Mouse (Mus musculus) lung, adult 2 months (tissue): ENCODE data around the gene Nuak2.

ENCODE experiments used
- CTCF ChIP-seq: fragments of 200-500 bp; IDR thresholded peaks from 2 replicates; pipeline ENCODE4 v1.5.1; 2011; ENCODE audit warnings: mild to moderate bottlenecking, low read length, control low read depth; ENCODE audit not compliant: insufficient read depth
- POLR2A ChIP-seq: fragments of 200-500 bp; IDR thresholded peaks from 2 replicates; pipeline ENCODE4 v1.6.1; 2011; ENCODE audit warnings: low read depth, mild to moderate bottlenecking, control low read depth, low read length, borderline replicate concordance; ENCODE audit errors: extremely low read depth

DNA sequence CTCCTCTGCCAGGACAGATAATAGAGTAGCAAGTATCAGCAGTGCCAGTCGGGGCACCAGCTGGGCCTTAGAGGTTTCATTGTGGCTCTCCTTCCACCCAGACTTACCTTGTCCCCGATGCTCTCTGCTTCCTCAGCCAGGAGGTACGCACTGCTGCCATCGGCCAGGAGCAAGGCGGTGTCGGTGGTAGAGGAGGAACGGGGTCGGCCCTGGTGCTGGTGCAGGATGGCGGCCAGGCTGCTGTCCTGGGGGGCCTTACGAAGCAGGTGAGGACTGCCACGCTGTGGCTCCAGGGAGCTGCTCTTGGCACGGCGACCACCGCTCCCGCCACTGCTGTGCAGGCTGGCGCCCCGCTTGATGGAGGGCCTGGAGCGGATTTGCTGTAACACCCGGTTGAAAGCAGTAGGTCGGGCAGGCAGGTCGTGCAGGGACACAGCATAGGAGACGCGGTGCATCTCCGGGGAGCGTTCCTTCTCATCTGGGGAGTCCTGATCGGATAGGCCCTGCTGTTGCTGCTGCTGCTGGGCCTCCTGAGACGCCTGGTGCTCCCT lies 64.7 kb downstream of the Nuak2 start:
- TF ChIP-seq CTCF (no peak), POLR2A (no peak)
